Mouse (Mus musculus): Measurements from ENCODE around the gene Rhoc.
"Not testable (repeated sequence)": the region's sequence is repeated elsewhere in the genome, so short reads cannot be mapped to it uniquely, and the experiment has no call there.

Gene Rhoc

GRCm38 (mm10) chr3:104788075-104788474 lies at the start of gene Rhoc:
TSS of gene Rhoc (plus strand) at chr3:104788375.
- DNase-seq (ENCODE audit: low spot score in 2 of 2): no peak

GRCm38 (mm10) chr3:104741954-104742353 lies 46.2 kb upstream of the Rhoc start:
- DNase-seq (ENCODE audit: low spot score in 2 of 2): no peak

- DNase-seq (ENCODE audit: low spot score in 2 of 2): no peak
These were observed 45.0 kb upstream of the Rhoc start for GRCm38 (mm10) chr3:104743161-104743560.

- no peak for DNase-seq (ENCODE audit: low spot score in 2 of 2)
These were observed 44.3 kb upstream of the Rhoc start for GRCm38 (mm10) chr3:104743864-104744263.

GRCm38 (mm10) chr3:104752845-104753244 lies 35.3 kb upstream of the Rhoc start:
- peak in 1 of 2 experiments; percentile 40 for DNase-seq (ENCODE audit: low spot score in 2 of 2)

GRCm38 (mm10) chr3:104758406-104758805 lies 29.8 kb upstream of the Rhoc start:
- peak; percentile 45 to 81 for DNase-seq (ENCODE audit: low spot score in 2 of 2)

GRCm38 (mm10) chr3:104758869-104759268 lies 29.3 kb upstream of the Rhoc start:
- no peak for DNase-seq (ENCODE audit: low spot score in 2 of 2)

GRCm38 (mm10) chr3:104762103-104762863 lies 25.9 kb upstream of the Rhoc start:
- not testable (repeated sequence) for DNase-seq (ENCODE audit: low spot score in 2 of 2)

- peak in 1 of 2 experiments; percentile 26 for DNase-seq (ENCODE audit: low spot score in 2 of 2)
These were observed 23.2 kb upstream of the Rhoc start for GRCm38 (mm10) chr3:104765021-104765420.

- DNase-seq (ENCODE audit: low spot score in 2 of 2): no peak
These were observed 21.0 kb upstream of the Rhoc start for GRCm38 (mm10) chr3:104767141-104767540.

GRCm38 (mm10) chr3:104767716-104768115 lies 20.5 kb upstream of the Rhoc start:
- no peak for DNase-seq (ENCODE audit: low spot score in 2 of 2)

- no peak for DNase-seq (ENCODE audit: low spot score in 2 of 2)
These were observed 19.0 kb upstream of the Rhoc start for GRCm38 (mm10) chr3:104769135-104769534.

GRCm38 (mm10) chr3:104770035-104770434 lies 18.1 kb upstream of the Rhoc start:
- DNase-seq (ENCODE audit: low spot score in 2 of 2): peak in 1 of 2 experiments; percentile 48

GRCm38 (mm10) chr3:104770918-104771317 lies 17.3 kb upstream of the Rhoc start:
- DNase-seq (ENCODE audit: low spot score in 2 of 2): no peak

- DNase-seq (ENCODE audit: low spot score in 2 of 2): no peak
These were observed 16.7 kb upstream of the Rhoc start for GRCm38 (mm10) chr3:104771460-104771859.

- no peak for DNase-seq (ENCODE audit: low spot score in 2 of 2)
These were observed 14.9 kb upstream of the Rhoc start for GRCm38 (mm10) chr3:104773301-104773700.

GRCm38 (mm10) chr3:104777342-104777741 lies 10.8 kb upstream of the Rhoc start:
- peak; percentile 26 to 53 for DNase-seq (ENCODE audit: low spot score in 2 of 2)

- DNase-seq (ENCODE audit: low spot score in 2 of 2): peak; percentile 30 to 81
These were observed 8.2 kb upstream of the Rhoc start for GRCm38 (mm10) chr3:104779949-104780348.

- DNase-seq (ENCODE audit: low spot score in 2 of 2): peak; percentile 35 to 51
These were observed 7.4 kb upstream of the Rhoc start, which contains the start of gene Ppm1j for GRCm38 (mm10) chr3:104780561-104781420. TSS of gene Ppm1j (plus strand) at chr3:104781056.

- DNase-seq (ENCODE audit: low spot score in 2 of 2): peak; percentile 22 to 27
These were observed 6.7 kb upstream of the Rhoc start, which contains the start of gene Fam19a3 for GRCm38 (mm10) chr3:104781471-104781903. TSS of gene Fam19a3 (minus strand) at chr3:104781840.

GRCm38 (mm10) chr3:104782061-104782681 lies 6.0 kb upstream of the Rhoc start:
- DNase-seq (ENCODE audit: low spot score in 2 of 2): no peak

- DNase-seq (ENCODE audit: low spot score in 2 of 2): no peak
These were observed 4.1 kb upstream of the Rhoc start for GRCm38 (mm10) chr3:104783971-104784500.

Data from thymus, postnatal 10 days (tissue).